Mouse (Mus musculus) granulocyte monocyte progenitor cell, adult 5-6 weeks (primary cell): ENCODE results near the gene Dhx37. TPM values are rescaled to one million over a fixed set of nuclear protein-coding genes. Genes with fewer than 3 reads are reported as not detected.
"Not testable (repeated sequence)": the region's sequence is repeated elsewhere in the genome, so short reads cannot be mapped to it uniquely, and the experiment has no call there.

ENCODE experiments used
- ATAC-seq: replicated peaks from 2 replicates; pipeline ENCODE4 v1.8.0; 2016; ENCODE audit warnings: mild to moderate bottlenecking, moderate TSS enrichment, inconsistent platforms; ENCODE audit not compliant: poor library complexity, severe bottlenecking
- total RNA-seq, 2 experiments: library from RNA; stranded (forward) in 1 of 2; stranded (reverse) in 1 of 2; fragments of 200-712, 200-1000 nt in 1 of 2; fragments of >200 nt in 1 of 2; fragmentation: Nextera tagmentation in 1 of 2; gene quantifications; 2 replicates each; pipeline ENCODE4 v1.2.3; 2014 to 2017

Dhx37 gene
- total RNA-seq, 2 experiments from 2014 or later = 16.8 to 56.7 TPM

DNA sequence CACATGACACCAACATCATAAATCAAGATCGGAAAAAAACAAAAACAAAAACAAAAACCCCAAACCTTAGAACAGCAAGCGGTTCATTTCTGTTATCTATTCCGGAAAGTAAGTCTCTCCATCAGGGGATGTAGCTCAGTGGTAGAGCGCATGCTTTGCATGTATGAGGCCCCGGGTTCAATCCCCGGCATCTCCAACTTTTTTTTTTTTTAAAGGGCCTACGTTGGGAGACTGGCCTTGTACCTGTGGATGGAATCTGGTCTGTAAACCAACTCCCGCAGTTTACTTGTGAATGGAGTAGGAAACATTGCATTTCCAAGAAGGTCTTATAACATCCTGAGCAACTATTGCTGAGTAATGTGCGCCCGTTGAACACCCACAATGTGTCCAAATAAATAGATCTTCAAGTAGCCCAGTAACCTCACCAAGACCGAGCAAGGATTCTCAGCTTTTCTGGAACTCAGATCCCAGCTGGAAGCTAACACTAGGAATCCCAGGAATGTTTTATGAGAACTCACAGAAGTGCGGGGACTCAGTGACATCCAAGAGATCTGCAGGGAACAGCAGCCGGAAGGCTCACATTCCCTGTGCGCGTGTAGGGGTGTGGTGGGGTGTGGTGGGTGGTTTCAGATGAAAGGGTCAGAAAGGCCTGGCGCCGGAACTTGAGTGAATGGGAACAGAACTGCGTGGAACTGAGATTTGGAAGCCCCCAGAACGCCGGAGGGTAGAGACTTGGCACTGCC lies 24.4 kb downstream of the Dhx37 start:
- ATAC-seq = peak; percentile 12; the same call in 1 of the 2 replicates

DNA sequence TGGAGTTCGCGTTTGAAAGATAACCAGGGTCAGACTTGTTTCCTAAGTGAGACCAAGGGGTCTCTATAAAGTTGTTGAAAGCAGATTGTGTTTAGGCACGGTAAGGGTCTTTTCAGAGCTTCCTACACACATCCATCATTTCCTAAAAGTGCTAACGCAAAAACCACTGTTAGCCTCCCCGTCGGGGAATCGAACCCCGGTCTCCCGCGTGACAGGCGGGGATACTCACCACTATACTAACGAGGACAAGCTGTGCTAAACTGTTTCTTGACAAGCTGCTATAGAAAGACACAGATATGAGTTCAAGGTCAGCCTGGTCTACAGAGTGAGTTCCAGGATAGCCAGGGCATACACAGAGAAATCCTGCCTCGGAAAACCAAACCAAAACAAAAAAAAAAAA lies 25.1 kb downstream of the Dhx37 start:
- ATAC-seq = peak; percentile 18

DNA sequence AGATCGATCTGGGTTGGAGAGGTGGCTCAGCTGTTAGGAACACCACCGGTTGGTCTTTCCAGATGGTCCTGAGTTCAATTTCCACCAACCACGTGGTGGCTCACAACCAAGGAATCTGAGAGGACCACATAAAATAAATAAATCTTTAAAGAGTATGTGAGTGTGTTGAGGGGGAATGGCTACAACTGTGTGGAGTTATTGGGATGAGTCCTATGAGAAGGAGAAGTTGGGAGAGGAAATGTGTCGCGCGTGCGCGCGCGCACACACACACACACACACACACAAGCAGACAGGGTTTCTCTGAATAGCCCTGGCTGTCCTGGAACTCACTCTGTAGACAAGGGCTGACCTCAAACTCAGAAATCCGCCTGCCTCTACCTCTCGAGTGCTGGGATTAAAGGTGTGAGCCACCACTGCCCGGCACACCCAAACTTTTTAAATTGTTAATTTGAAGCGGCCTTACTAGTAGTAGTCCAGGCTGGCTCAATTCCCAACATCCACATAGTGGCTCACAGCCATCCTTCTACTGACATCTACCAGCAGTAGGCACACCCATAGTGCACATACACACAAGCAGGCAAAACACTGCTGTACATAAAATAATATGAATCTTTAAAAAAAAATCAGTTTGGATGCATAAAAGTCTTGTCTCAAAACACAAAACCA lies 25.9 kb downstream of the Dhx37 start:
- ATAC-seq = no peak

DNA sequence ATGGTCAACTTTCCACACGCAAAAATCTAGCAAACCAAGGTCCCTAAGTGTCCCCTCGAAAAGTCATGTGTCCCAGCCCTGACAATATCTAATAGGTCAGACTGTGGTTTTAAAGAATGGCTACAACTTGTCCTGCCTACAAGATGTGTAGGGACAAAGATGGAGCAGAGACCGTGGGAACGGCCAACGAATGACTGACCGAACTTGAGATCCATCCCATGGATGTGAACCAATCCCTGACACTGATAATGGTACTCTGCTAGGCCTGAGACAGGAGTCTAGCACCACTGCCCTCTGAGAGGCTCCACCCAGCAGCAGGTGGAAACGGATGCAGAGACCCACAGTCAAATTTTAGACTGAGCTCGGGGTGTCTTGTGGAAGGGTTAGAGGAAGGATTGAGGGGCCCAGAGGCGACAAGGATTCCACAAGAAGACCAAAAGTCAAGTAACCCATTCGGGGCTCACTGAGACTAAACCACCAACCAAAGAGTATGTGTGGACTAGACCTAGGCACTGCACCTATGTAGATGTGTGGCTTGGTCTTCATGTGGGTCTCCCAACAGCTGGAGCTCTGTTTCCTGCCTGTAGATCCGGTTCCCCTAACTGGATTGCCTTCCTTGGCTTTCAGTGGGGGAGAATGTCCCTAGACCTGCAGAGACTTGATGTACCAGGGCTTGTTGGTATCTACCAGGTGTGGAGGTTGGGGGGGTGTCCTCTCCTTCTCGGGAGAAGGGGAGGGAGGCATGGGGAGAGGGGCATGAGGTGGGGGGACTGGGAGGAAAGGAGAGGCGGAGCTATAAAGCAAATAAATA lies 26.7 kb downstream of the Dhx37 start:
- ATAC-seq = no peak

DNA sequence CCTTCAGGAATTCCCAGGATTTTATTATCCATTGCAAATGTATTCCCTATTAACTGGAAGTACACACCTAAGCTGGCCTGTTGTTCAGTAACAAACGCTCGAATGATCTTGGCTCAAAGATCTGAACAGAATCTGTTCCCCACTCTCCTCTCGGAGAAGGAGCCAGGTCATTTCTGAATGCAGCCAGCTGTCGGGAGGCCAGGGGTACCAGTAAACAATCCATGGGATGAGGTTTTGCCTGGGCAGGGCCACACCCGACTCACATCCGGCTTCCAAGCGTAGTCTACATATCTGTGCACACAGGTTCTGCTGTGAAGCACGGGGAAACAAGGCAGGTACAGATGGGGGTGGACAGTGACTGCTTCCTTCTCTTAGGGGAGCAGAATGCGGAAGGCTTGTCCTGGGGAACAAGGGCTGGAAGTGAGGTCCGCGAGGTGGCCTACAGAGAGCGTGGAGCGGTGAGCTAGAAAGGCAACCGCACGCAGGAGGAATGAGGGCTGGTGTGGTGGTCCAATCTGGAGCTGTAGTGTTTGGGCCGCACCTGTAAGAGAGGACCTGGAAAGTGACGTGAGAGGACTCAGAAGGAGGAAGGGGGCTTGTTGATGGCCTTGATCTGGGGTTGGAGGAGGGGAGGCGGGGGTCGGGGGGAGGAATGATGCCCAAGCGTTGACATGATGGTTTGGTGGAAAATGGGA lies 27.5 kb downstream of the Dhx37 start:
- ATAC-seq = peak; percentile 21

DNA sequence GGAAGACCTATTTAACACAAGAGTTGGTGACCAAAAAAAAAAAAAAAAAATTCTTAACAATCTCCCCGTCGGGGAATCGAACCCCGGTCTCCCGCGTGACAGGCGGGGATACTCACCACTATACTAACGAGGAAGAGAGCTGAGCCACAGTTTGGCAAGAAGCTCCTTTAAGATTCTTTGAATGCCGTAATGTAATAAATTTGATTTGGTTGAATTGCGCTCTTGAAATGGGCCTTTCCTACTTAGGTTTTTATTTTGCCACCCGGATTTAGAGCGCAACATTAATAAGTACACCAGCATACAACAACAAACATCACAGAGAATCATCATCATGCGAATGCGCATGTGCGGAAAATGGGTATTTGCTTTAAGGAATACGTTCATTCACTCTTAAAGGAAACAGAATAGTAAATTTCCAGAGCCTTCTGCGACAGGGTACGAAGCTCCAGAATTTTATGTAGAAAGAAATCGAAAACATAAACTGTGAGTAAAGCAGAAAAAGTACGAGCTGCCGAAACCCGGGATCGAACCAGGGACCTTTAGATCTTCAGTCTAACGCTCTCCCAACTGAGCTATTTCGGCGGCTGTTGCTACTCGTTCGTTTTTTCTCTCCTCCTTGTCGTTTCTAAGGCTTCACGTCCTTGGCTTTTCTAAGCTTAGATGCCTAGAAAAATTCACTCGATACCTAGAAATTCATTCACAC lies 28.2 kb downstream of the Dhx37 start:
- ATAC-seq = peak; percentile 26

DNA sequence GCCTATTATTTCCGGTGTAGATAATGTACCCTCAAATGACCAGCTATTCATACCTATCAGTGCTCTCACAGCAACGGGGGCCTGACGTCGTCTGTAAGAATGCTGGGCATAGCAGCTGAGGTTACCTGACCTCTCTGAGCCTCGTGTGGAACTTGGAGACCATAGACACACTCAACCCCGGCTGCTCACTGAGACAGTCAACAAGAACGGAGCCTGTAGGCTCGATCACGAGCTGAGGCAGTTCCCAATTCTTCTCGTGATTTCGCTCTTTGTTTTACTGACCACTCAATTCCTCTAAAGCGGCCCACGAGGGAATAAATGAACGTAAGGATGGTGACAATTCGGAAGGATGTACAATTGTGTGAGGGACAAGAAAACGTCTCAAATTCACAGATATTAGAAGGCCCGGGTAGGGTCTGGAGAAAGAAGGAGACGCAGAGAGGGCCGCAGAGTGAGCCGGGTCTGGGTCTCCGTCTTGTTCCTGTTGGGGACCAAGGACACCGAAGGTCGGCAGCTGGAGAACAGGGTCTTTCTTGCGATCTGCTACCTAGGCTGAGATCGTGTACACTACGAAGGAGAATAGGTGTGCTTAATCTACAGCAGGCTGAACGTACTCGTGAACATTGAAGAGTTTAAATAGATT lies 28.9 kb downstream of the Dhx37 start:
- peak; percentile 28; the same call in 1 of the 2 replicates for ATAC-seq

DNA sequence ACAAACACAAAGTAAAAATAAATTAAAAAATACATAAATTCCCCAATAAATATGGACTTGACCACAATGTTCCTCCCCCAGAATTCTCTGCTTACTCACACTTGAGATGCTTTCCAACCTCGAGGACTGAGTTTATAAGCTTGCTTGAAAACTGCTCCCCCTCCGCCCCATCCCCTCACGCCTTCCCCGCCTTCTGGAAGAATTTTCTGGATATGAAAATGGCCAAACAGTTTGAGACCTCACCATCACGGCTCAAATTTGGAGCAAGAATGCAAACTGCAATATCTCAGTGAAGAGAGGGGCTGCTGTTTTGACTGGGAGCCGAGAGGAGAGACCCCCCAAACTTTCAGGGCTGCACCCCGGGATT lies 29.4 kb downstream of the Dhx37 start:
- no peak for ATAC-seq

DNA sequence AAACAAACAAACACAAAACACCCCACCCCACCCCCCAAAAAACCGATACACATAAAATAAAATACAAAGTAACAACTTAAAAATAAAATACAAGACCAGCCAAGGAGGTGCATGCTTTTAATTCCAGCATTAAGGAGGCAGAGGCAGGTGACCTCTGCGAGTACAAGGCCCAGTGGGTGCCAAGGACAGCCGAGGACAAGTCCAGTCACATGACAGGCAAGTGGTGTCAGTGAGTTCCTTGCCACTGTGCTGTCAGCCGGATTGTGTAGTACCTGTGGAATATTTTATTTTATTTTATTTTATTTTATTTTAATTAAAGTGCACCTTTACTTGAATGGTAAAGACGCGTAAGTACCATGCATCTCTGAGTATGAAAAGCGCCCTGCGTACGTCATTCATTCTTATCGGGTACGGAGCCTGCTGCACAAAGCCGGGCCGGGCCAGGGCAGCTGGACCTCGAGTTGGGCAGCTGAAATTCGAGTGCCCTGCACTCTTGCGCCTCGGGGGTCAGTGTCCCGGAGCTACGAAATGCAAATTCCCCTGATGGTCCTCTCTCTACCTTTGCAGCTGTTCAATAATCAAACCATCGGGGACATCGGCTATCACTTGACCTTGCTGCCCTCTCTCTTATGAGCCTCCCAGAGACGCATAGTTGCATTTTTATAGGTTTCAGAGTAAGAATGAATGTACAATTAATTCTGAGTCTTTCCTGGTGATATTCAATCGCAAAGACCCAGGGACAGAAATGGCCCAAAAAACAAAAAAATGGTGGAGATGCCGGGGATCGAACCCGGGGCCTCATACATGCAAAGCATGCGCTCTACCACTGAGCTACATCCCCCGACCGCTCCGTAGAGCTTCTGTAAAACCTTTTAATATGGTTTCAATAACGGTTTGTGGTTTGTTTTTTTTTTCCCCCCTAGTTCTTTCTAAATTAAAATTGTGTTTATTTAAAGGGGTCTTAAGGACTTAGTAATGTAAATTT lies 30.1 kb downstream of the Dhx37 start:
- no peak for ATAC-seq

DNA sequence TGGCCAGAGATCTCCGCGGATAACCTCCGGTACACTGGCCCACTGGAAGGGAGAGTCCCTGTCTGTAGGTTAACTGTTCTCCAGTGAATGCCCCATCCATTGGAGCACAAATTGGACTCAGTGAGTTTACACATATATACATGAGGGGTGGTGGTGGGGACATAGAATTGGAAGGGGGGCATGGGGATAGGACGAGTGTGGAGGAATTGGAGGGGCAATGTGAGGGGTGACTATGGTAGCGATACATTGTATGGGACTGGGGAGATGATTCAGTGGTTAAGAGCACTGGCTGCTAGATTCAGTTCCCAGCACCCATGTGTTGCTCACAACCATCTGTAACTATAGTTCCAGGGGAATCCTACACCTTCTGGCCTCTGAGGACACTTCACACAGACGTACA lies 30.9 kb downstream of the Dhx37 start:
- no peak for ATAC-seq

DNA sequence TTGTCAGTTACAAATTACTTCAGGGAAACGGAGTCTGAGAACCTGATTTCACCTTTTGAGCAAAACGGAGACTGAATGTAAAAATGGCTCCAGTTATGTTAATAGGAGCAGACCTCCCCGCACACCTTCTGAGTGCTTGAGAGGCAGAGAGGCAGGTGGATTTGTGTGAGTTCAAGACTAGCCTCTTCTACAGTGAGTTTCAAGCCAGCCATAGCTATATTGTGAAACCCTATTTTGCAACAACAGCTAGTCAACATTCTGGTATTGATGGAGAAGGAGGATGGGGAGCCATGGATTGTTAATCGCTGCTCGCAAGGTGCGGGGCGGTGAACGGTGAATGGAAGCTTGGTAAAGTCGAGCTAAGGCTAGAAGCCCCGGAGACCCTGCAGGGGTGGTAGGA lies 31.4 kb downstream of the Dhx37 start:
- no peak for ATAC-seq

DNA sequence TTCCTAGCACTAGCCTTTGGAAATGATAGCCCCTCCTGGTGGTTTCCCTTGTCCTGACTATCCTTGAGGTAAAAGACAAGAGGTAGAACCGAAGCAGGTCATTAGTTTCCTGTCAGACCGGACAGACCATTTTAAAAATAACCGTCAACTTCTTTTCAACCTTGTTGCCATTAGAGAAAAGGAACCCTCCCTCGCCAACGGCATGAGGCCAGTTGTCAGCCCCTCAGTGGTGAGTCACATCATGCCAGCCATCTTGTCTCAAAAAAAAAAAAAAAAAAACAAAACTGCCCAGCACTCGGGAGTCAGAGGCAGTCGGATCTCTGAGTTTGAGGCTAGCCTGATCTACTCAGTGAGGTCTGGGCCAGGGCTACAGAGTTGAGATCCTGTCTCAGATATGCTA lies 33.0 kb downstream of the Dhx37 start:
- no peak for ATAC-seq

DNA sequence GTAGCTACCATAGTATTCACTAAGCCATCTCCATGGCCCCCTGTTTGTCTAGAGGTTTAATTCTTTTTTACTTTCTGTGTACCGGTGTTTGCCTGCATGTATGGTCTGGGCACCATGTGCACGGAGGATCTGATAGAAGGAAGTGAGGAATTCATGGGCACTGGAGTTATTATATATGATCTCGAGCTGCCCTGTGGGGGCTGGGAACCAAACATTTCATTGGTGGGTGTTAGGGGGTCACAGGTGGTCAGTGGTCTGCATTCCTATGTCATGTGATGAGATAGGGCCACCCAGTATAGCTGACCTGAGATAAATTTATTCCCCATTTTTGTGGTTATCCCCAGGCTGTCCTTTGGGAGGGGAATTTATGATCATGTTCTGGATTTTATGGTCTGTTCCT lies 38.9 kb downstream of the Dhx37 start:
- no peak for ATAC-seq

DNA sequence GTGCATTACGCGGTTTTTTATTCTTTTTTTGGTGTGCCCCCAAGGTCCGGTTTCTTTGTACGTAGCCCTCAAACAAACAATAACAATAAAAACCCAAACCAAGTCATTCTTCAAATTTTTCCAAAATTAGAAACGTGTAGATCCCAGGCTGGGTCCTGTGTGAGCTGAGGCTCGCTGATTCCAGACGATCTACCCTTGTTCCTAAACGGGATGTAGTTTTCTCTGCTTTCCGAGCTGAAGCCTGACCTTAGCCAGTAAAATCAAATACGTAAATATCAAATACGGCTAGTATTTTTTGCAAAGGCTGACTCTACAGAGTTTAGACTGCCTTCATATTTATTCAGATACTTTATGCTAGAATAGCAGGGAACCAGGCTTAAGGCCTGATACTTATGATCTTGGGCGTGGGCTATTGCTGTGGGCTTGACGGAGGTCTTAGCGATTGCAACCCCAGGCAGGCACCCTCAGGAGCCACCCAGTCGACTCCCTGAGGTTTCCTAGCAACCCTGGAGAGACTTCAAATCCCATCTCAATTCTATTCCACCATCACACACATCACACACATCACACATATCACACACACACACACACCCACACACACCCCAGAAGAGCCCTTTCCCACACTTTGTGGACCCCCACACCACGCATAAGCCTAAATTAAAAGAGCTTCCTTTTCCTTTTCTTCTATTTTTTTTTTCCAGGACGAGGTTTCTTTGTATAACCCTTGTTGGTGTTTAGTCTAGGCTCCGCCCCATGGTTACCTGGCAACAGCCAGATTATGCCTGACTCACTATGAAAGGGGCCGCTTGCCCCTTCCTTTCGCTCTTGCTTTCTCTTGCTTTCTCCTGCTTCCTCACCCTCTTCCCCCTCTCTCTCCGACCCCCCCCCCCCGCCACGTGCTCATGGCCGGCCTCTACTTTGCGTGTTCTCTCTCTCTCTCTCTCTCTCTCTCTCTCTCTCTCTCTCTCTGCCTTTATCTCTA lies 40.0 kb downstream of the Dhx37 start:
- ATAC-seq = peak; percentile 30

DNA sequence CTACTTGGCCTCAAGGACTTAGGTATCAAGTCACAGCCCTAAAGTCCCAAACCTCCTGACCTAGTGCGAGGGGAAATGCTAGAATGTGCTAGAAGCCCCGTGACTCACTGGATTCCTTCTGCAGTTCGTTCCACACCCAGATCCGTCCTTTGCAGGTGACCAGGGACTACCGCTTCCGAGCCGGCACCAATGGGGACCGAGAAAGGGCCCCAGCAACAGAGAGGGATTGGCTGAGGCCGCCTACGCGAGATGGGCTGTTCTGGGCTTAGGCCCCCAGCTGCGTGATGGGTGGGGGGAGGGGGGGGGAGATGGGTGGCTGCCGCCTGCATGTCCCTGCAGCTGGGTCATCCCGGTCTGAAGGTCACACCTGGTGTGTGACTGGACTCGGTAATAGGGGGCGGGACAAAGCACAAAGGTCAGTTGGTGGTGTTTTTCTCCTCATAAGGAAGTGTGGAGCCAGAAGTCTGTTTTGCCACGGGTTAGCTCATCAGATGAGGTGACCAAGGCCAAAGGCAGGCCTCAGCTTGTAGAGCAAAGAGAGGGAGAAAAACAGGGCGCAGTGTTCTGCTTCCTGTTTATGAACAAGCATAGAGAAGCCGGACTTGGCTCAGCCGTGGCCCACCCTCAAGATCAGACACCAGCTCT lies 40.8 kb downstream of the Dhx37 start:
- ATAC-seq = peak; percentile 48

DNA sequence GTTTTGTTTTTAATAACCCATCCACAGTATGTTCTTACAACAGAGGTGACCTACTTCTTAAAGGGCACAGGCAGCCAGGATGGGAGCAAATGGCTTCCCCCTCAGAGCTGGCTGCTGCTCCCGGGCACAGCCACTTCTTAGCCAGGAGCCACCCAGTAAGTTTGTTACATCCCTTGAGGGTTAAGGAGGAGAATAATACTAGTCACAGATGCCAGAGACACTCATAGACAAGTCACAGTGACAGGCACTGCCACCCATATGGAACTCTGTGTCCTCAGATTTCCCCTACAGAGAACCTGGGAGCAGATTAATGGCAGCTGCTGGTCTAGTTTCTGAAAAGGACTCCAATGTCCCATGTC lies 41.3 kb downstream of the Dhx37 start:
- no peak for ATAC-seq

DNA sequence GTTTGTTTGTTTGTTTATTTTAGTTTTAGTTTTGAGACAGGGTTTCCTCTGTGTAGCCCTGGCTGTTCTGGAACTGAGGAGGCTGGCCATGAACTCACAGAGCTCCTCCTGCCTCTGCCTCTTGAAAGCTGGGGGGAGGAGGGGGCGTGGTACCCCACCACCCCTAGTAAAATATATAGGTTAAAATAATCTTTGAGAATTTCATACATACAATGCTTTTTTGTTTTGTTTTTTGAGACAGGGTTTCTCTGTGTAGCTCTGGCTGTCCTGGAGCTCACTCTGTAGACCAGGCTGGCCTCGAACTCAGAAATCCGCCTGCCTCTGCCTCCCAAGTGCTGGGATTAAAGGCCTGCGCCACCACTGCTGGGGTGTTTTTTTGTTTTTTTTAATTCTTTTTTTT lies 41.7 kb downstream of the Dhx37 start:
- ATAC-seq = not testable (repeated sequence)
